Mouse (Mus musculus) spleen, adult 2 months (tissue): ENCODE data around the gene Abcb8.

Experiments
- CTCF ChIP-seq: fragments of 200-500 bp; IDR thresholded peaks from 2 replicates; pipeline ENCODE4 v1.5.1; 2011; ENCODE audit warnings: mild to moderate bottlenecking, inconsistent platforms; ENCODE audit not compliant: insufficient read depth, insufficient read length, insufficient replicate concordance; ENCODE audit errors: extremely low read depth
- POLR2A ChIP-seq: fragments of 200-500 bp; IDR thresholded peaks from 2 replicates; pipeline ENCODE4 v1.6.1; 2011; ENCODE audit warnings: low read depth, low read length, inconsistent platforms

GRCm38 (mm10) chr5:24364508-24364907, 29.0 kb upstream of the Abcb8 start, which contains the start of gene Nos3:
- TF ChIP-seq POLR2A (no peak), CTCF (no peak)
